Comparison of ENCODE assay signal across 12 mouse cellular contexts in the genomic region with DNA sequence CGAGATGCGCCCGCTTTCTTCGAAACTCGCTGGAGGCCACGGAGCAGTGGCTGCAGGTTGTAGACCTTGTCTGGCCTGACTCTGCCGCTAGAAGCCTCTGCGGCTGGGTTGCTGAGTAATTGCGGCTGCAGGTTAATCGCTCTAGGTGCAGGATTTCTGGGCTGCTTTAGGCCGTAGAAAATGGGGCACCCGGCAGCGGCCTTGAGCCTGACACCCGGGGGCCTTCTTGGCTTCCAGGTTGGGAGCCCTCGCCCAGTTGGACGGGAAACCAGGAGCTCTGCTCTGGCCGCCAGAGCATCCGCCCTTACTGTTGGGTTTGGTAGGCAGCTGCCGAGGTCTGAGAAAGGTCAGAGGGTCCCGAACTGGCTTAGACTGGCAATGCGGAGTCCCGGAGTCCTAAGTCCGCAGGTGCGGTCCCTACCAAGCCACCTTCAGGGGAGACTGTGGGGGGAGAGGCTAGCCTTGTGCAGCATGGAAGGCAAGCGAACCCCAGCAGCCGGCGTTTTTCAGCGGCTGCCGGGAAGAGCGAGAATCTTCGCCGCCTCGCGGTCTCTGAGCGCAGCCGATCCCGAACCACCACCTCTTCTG. TPM values are rescaled to one million over a fixed set of nuclear protein-coding genes. Genes with fewer than 3 reads are reported as not detected.
A peak's percentile ranks its signal among the peaks of the same experiment; 100 is the strongest.
DNase-seq lines count a peak whose midpoint lies in the region; ATAC-seq lines count a peak whose summit lies in the region.
"Had no signal": no experiment of that assay in that cellular context is flagged by ENCODE, and none has a peak within 500 bp of the region (broad histone marks: within the 10 kb centered on the region; RNA-seq: fewer than 3 reads in every experiment).

No protein-coding gene starts in this region.

- H3K9me3 ChIP-seq in hindbrain, embryonic 12.5 days (replicated peaks), result no peaks in the 10 kb centered on the region

- peak overlapping the region; percentile 65 for H3K4me2 ChIP-seq in hindbrain, embryonic 12.5 days (replicated peaks)

- ATAC-seq in hindbrain, embryonic 12.5 days (ENCODE audit: low FRiP score), result no peak
- no peak for ATAC-seq in erythroblast, adult 5-6 weeks (replicated peaks; ENCODE audit: low FRiP score, poor library complexity, severe bottlenecking)

- peak overlapping the region; percentile 74; the same call in 1 of the 2 replicates for H3K27ac ChIP-seq in hindbrain, embryonic 12.5 days

- peaks cover 26% of the 10 kb centered on the region for H3K4me1 ChIP-seq in hindbrain, embryonic 12.5 days

- H3K36me3 ChIP-seq in hindbrain, embryonic 12.5 days, result 0 out of 2 replicates have a peak, but pooled peaks cover 3% of the 10 kb centered on the region
- H3K36me3 ChIP-seq: G1E had no signal

- peak overlapping the region; percentile 33 for H3K4me3 ChIP-seq in hindbrain, embryonic 12.5 days
- H3K4me3 ChIP-seq: myocyte had no signal

- H3K9ac ChIP-seq in hindbrain, embryonic 12.5 days, result peak overlapping the region; percentile 71

- DNase-seq in ES-CJ7 (ENCODE audit: low read depth, low spot score), result peak; percentile 80
- peak; percentile 55 for DNase-seq in embryo, embryonic 10 days (ENCODE audit: low spot score)
- peak; percentile 49 to 65 for DNase-seq in kidney, postnatal 4 days
- no peak for DNase-seq in adrenal gland, postnatal 25 days
- DNase-seq in right cerebral cortex, postnatal 36 days (ENCODE audit: low spot score in 2 of 2), result no peak
- DNase-seq: thymus, postnatal 36 days had no signal

- 1% methylated on average over 37 of the region's 37 CpGs for WGBS in hindbrain, embryonic 12.5 days

- H3K27me3 ChIP-seq in hindbrain, embryonic 12.5 days, result peaks cover 87% of the 10 kb centered on the region

RNA-seq across cellular contexts. Expression of a gene that starts 3.8 kb away (rescaled TPM):
- 15.1 and 18.6 TPM in 2 replicates for polyA plus RNA-seq in hindbrain, embryonic 12.5 days (2016; fragmentation: Nextera tagmentation; extraction: Ambion mirVana)
- not detected in 2 replicates for total RNA-seq in adrenal gland, postnatal 25 days (2021)
- total RNA-seq in erythroblast, adult 5-6 weeks (2015; ENCODE audit: low replicate concordance), result not detected in 2 replicates
- total RNA-seq in erythroblast, adult 5-6 weeks (2017; ENCODE audit: low replicate concordance), result not detected in 2 replicates
- polyA plus RNA-seq: G1E; heart, embryonic 14.5 days; liver, embryonic 16.5 days; myocyte had no signal

Comparison
In these comparisons a context has a peak if more than half of its experiments do, and no peak if none do; other contexts are left out.
1. DNase-seq: peak in ES-CJ7 (single experiment), embryo, embryonic 10 days (single experiment) and kidney, postnatal 4 days (2 of 2); none in adrenal gland, postnatal 25 days (single experiment) and right cerebral cortex, postnatal 36 days (0 of 2).